Mouse (Mus musculus): ENCODE measurements around the gene Phc1. TPM values are rescaled to one million over a fixed set of nuclear protein-coding genes. Genes with fewer than 3 reads are reported as not detected.

Phc1 gene
- polyA plus RNA-seq, 2 experiments = 1.8 to 2.2 TPM

GRCm38 (mm10) chr6:122303526-122303925, 36.8 kb downstream of the Phc1 start:
- WGBS (ENCODE audit: insufficient replicate concordance) = 51% methylated on average over 9 of the region's 9 CpGs
- Histone ChIP-seq H3K36me3 (replicated peaks; ENCODE audit: control insufficient read depth, insufficient read depth, low read depth) (no peaks in the 10 kb centered on the region), H3K9me3 (ENCODE audit: control insufficient read depth, low read length) (no peaks in the 10 kb centered on the region), H3K4me2 (ENCODE audit: low read depth) (no peak overlapping the region), H3K9ac (replicated peaks) (no peak overlapping the region), H3K4me1 (replicated peaks; ENCODE audit: control insufficient read depth in 2 of 2, insufficient read depth in 2 of 2, low read length in 1 of 2) (peaks cover 3 to 6% of the 10 kb centered on the region in 2 experiments; a peak in 3 of 4 replicates), H3K4me3 (ENCODE audit: insufficient read depth in 1 of 2, low read depth in 2 of 2, low read length in 2 of 2) (no peak overlapping the region), H3K27ac (no peak overlapping the region), H3K27me3 (ENCODE audit: control insufficient read depth, insufficient read depth, low read length) (no peaks in the 10 kb centered on the region)
- no peak for DNase-seq (ENCODE audit: low read depth in 3 of 3, low spot score in 3 of 3)
- TF ChIP-seq EP300 (IDR thresholded peaks at IDR 0.05; ENCODE audit: low read depth) = no peak
- no peak for TF ChIP-seq CTCF (IDR thresholded peaks at IDR 0.05; ENCODE audit: low read depth)
- no peak for ATAC-seq (ENCODE audit: insufficient read depth)

DNA sequence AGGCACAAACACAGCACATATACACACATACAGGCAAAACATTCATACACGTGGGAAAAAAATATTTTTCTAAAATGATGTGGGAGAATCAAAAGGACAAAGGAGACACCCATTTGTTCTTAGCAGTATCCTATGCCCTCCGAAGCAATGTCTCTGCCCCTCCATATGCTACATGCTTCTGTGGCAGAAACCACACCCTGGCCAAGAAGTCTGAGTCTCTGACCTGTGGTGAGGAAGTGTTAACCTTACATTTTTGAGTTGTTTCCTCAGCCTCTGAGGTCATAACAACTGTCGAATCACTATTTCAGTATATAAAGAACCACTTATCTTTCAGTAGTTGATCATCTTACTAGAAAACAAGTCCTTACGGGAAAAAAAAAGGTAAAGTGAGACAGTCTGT, 37.7 kb downstream of the Phc1 start:
- no peaks in the 10 kb centered on the region for H3K36me3 ChIP-seq (replicated peaks; ENCODE audit: control insufficient read depth, insufficient read depth, low read depth)
- H3K4me3 ChIP-seq (ENCODE audit: insufficient read depth in 1 of 2, low read depth in 2 of 2, low read length in 2 of 2) = no peak overlapping the region
- no peaks in the 10 kb centered on the region for H3K9me3 ChIP-seq (ENCODE audit: control insufficient read depth, low read length)
- no peak overlapping the region for H3K4me2 ChIP-seq (ENCODE audit: low read depth)
- H3K4me1 ChIP-seq (replicated peaks; ENCODE audit: control insufficient read depth in 2 of 2, insufficient read depth in 2 of 2, low read length in 1 of 2) = peaks cover 0 to 3% of the 10 kb centered on the region in 2 experiments; a peak in 1 of 4 replicates
- H3K9ac ChIP-seq (replicated peaks) = no peak overlapping the region
- no peaks in the 10 kb centered on the region for H3K27me3 ChIP-seq (ENCODE audit: control insufficient read depth, insufficient read depth, low read length)
- WGBS (ENCODE audit: insufficient replicate concordance) = 54% methylated on average over 4 of the region's 4 CpGs
- ATAC-seq (ENCODE audit: insufficient read depth) (no peak), DNase-seq (ENCODE audit: low read depth in 3 of 3, low spot score in 3 of 3) (no peak)
- H3K27ac ChIP-seq = no peak overlapping the region
- TF ChIP-seq EP300 (IDR thresholded peaks at IDR 0.05; ENCODE audit: low read depth) (no peak), CTCF (IDR thresholded peaks at IDR 0.05; ENCODE audit: low read depth) (no peak)

GRCm38 (mm10) chr6:122302121-122302520, 38.2 kb downstream of the Phc1 start:
- TF ChIP-seq EP300 (IDR thresholded peaks at IDR 0.05; ENCODE audit: low read depth) (no peak), CTCF (IDR thresholded peaks at IDR 0.05; ENCODE audit: low read depth) (no peak)
- no peak for DNase-seq (ENCODE audit: low read depth in 3 of 3, low spot score in 3 of 3)
- no peak overlapping the region for H3K4me2 ChIP-seq (ENCODE audit: low read depth)
- H3K4me1 ChIP-seq (replicated peaks; ENCODE audit: control insufficient read depth in 2 of 2, insufficient read depth in 2 of 2, low read length in 1 of 2) = peaks cover 0 to 3% of the 10 kb centered on the region in 2 experiments; a peak in 1 of 4 replicates
- H3K9me3 ChIP-seq (ENCODE audit: control insufficient read depth, low read length) = no peaks in the 10 kb centered on the region
- H3K4me3 ChIP-seq (ENCODE audit: insufficient read depth in 1 of 2, low read depth in 2 of 2, low read length in 2 of 2) = no peak overlapping the region
- H3K27ac ChIP-seq = no peak overlapping the region
- H3K36me3 ChIP-seq (replicated peaks; ENCODE audit: control insufficient read depth, insufficient read depth, low read depth) = no peaks in the 10 kb centered on the region
- no peaks in the 10 kb centered on the region for H3K27me3 ChIP-seq (ENCODE audit: control insufficient read depth, insufficient read depth, low read length)
- WGBS (ENCODE audit: insufficient replicate concordance) = 58% methylated on average over 1 of the region's 1 CpGs
- no peak overlapping the region for H3K9ac ChIP-seq (replicated peaks)
- no peak for ATAC-seq (ENCODE audit: insufficient read depth)

DNA sequence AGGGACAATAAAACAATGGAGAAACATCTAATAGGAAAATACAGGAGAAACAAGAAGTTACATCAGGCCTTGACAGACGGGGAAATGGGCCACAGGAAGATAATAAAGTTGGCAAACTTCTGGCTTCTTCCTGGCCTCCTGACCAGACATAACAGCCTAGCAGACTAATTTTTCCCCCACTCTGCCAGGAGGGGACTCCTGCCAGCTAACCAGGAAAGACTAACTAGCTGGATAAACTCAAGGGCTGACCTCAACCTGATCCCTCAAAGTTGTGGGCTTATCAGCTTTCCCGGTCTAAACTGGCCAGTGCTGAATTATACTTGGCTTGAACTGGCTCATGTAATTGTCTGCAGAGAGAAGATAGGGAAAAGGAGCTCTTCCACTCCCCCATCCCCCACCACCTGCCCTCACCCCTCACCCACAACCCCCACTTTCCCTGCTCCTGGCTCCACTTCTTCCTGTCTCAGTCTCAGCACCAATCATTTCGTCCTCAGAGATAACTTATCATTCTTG, 40.7 kb downstream of the Phc1 start:
- Histone ChIP-seq H3K4me1 (replicated peaks; ENCODE audit: control insufficient read depth in 2 of 2, insufficient read depth in 2 of 2, low read length in 1 of 2) (peaks cover 0 to 3% of the 10 kb centered on the region in 2 experiments; a peak in 1 of 4 replicates), H3K36me3 (replicated peaks; ENCODE audit: control insufficient read depth, insufficient read depth, low read depth) (no peaks in the 10 kb centered on the region), H3K27ac (no peak overlapping the region), H3K4me3 (ENCODE audit: insufficient read depth in 1 of 2, low read depth in 2 of 2, low read length in 2 of 2) (no peak overlapping the region), H3K27me3 (ENCODE audit: control insufficient read depth, insufficient read depth, low read length) (no peaks in the 10 kb centered on the region), H3K9ac (replicated peaks) (no peak overlapping the region), H3K4me2 (ENCODE audit: low read depth) (no peak overlapping the region), H3K9me3 (ENCODE audit: control insufficient read depth, low read length) (no peaks in the 10 kb centered on the region)
- 14% methylated on average over 3 of the region's 3 CpGs for WGBS (ENCODE audit: insufficient replicate concordance)
- DNase-seq (ENCODE audit: low read depth in 3 of 3, low spot score in 3 of 3) = no peak
- TF ChIP-seq EP300 (IDR thresholded peaks at IDR 0.05; ENCODE audit: low read depth) (no peak), CTCF (IDR thresholded peaks at IDR 0.05; ENCODE audit: low read depth) (no peak)
- no peak for ATAC-seq (ENCODE audit: insufficient read depth)

- Histone ChIP-seq H3K27ac (no peak overlapping the region), H3K4me1 (replicated peaks; ENCODE audit: control insufficient read depth in 2 of 2, insufficient read depth in 2 of 2, low read length in 1 of 2) (peaks cover 0 to 3% of the 10 kb centered on the region in 2 experiments; a peak in 1 of 4 replicates), H3K9me3 (ENCODE audit: control insufficient read depth, low read length) (no peaks in the 10 kb centered on the region), H3K4me3 (ENCODE audit: insufficient read depth in 1 of 2, low read depth in 2 of 2, low read length in 2 of 2) (no peak overlapping the region), H3K27me3 (ENCODE audit: control insufficient read depth, insufficient read depth, low read length) (no peaks in the 10 kb centered on the region), H3K9ac (replicated peaks) (no peak overlapping the region), H3K36me3 (replicated peaks; ENCODE audit: control insufficient read depth, insufficient read depth, low read depth) (no peaks in the 10 kb centered on the region), H3K4me2 (ENCODE audit: low read depth) (no peak overlapping the region)
- 43% methylated on average over 4 of the region's 4 CpGs for WGBS (ENCODE audit: insufficient replicate concordance)
- no peak for ATAC-seq (ENCODE audit: insufficient read depth)
- TF ChIP-seq EP300 (IDR thresholded peaks at IDR 0.05; ENCODE audit: low read depth) (no peak), CTCF (IDR thresholded peaks at IDR 0.05; ENCODE audit: low read depth) (no peak)
- DNase-seq (ENCODE audit: low read depth in 3 of 3, low spot score in 3 of 3) = no peak
These were observed 42.1 kb downstream of the Phc1 start for GRCm38 (mm10) chr6:122298223-122298609.

All from liver, embryonic 14.5 days (tissue).